ENCODE assay signal across 8 mouse cellular contexts in genomic region chr4:124850933-124851658, GRCm38 (mm10). TPM values are rescaled to one million over a fixed set of nuclear protein-coding genes. Genes with fewer than 3 reads are reported as not detected.
DNase-seq lines count a peak whose midpoint lies in the region; ATAC-seq and TF ChIP-seq lines count a peak whose summit lies in the region.

1110065P20Rik (minus strand) TSS chr4:124851196.

- TF ChIP-seq POLR2A in testis, adult 2 months (IDR thresholded peaks at IDR 0.05; ENCODE audit: control insufficient read depth, low read depth, low read length): peak; percentile 55

- H3K27me3 ChIP-seq in forebrain, embryonic 14.5 days (replicated peaks; ENCODE audit: control insufficient read depth, insufficient read depth, low read length): no peaks in the 10 kb centered on the region
- H3K27me3 ChIP-seq in liver, postnatal 0 days (ENCODE audit: insufficient read depth, low read length): no peaks in the 10 kb centered on the region
- H3K27me3 ChIP-seq in neural tube, embryonic 12.5 days (replicated peaks): no peaks in the 10 kb centered on the region
- H3K27me3 ChIP-seq in testis, adult 2 months (ENCODE audit: control insufficient read depth, insufficient read depth, low read length): no peaks in the 10 kb centered on the region

- H3K27ac ChIP-seq in forebrain, embryonic 14.5 days (ENCODE audit: low read depth, low read length): peak within 1 kb of the TSS; percentile 93
- peak within 1 kb of the TSS; percentile 96 for H3K27ac ChIP-seq in liver, postnatal 0 days (ENCODE audit: low read depth)
- H3K27ac ChIP-seq in neural tube, embryonic 12.5 days: peak within 1 kb of the TSS; percentile 95
- H3K27ac ChIP-seq in testis, adult 2 months (ENCODE audit: control insufficient read depth, insufficient read depth, low read depth, low read length): peak within 1 kb of the TSS; percentile 93

- intact Hi-C loops in heart, postnatal 10 days (cut with DNase I): no loop called here

- peak within 1 kb of the TSS; percentile 85 for H3K9ac ChIP-seq in forebrain, embryonic 14.5 days (ENCODE audit: low read length)
- peak within 1 kb of the TSS; percentile 94 for H3K9ac ChIP-seq in liver, postnatal 0 days (replicated peaks)
- H3K9ac ChIP-seq in neural tube, embryonic 12.5 days: peak within 1 kb of the TSS; percentile 95

- peak within 1 kb of the TSS; percentile 99 for H3K4me3 ChIP-seq in forebrain, embryonic 14.5 days (ENCODE audit: low read depth, low read length)
- peak within 1 kb of the TSS; percentile 99 for H3K4me3 ChIP-seq in liver, postnatal 0 days (ENCODE audit: low read depth, low read length)
- H3K4me3 ChIP-seq in neural tube, embryonic 12.5 days: peak within 1 kb of the TSS; percentile 100
- peak within 1 kb of the TSS; percentile 99 for H3K4me3 ChIP-seq in testis, adult 2 months (ENCODE audit: control insufficient read depth, low read depth, low read length)

- peak within 1 kb of the TSS; percentile 61 for H3K4me2 ChIP-seq in forebrain, embryonic 14.5 days (ENCODE audit: low read length)
- peak within 1 kb of the TSS; percentile 83 for H3K4me2 ChIP-seq in liver, postnatal 0 days (ENCODE audit: low read depth, low read length)
- peak within 1 kb of the TSS; percentile 71 for H3K4me2 ChIP-seq in neural tube, embryonic 12.5 days (replicated peaks)

- WGBS in forebrain, embryonic 14.5 days: under 1% methylated on average over 69 of the region's 75 CpGs
- under 1% methylated on average over 66 of the region's 75 CpGs for WGBS in liver, postnatal 0 days (ENCODE audit: insufficient replicate concordance)
- WGBS in neural tube, embryonic 12.5 days: under 1% methylated on average over 75 of the region's 75 CpGs

- no peaks in the 10 kb centered on the region for H3K9me3 ChIP-seq in forebrain, embryonic 14.5 days (replicated peaks; ENCODE audit: control insufficient read depth, low read length)
- H3K9me3 ChIP-seq in liver, postnatal 0 days (ENCODE audit: low read length): no peaks in the 10 kb centered on the region
- H3K9me3 ChIP-seq in neural tube, embryonic 12.5 days: no peaks in the 10 kb centered on the region

- H3K36me3 ChIP-seq in forebrain, embryonic 14.5 days (ENCODE audit: control insufficient read depth, insufficient read depth, low read length): peaks cover 32% of the 10 kb centered on the region
- H3K36me3 ChIP-seq in liver, postnatal 0 days (replicated peaks; ENCODE audit: insufficient read depth, low read length): peaks cover 22% of the 10 kb centered on the region
- H3K36me3 ChIP-seq in neural tube, embryonic 12.5 days: peaks cover 25% of the 10 kb centered on the region
- H3K36me3 ChIP-seq in testis, adult 2 months (ENCODE audit: control insufficient read depth, insufficient read depth, low read length): peaks cover 2% of the 10 kb centered on the region

- DNase-seq in ES-CJ7 (ENCODE audit: low read depth, low spot score): peak; percentile 60
- DNase-seq in forebrain, embryonic 14.5 days (ENCODE audit: low spot score): peak; percentile 52
- DNase-seq in heart, postnatal 10 days: peak; percentile 80 to 82
- peak; percentile 79 to 87 for DNase-seq in kidney, postnatal 4 days
- DNase-seq in liver, postnatal 0 days: peak; percentile 84

- peak; percentile 26 for ATAC-seq in cerebellum, adult (ENCODE audit: insufficient number of reproducible peaks, low FRiP score, low TSS enrichment)
- peak; percentile 38 for ATAC-seq in forebrain, embryonic 14.5 days
- ATAC-seq in liver, postnatal 0 days: peak; percentile 65
- peak; percentile 23; the same call in 1 of the 2 replicates for ATAC-seq in neural tube, embryonic 12.5 days (ENCODE audit: low FRiP score, low read depth)

- TF ChIP-seq EP300 in liver, postnatal 0 days (IDR thresholded peaks at IDR 0.05; ENCODE audit: low read depth): no peak

- peaks cover 13% of the 10 kb centered on the region for H3K4me1 ChIP-seq in forebrain, embryonic 14.5 days (ENCODE audit: control insufficient read depth, insufficient read depth, low read length)
- H3K4me1 ChIP-seq in liver, postnatal 0 days (ENCODE audit: insufficient read depth): peaks cover 14% of the 10 kb centered on the region
- peaks cover 29% of the 10 kb centered on the region for H3K4me1 ChIP-seq in neural tube, embryonic 12.5 days
- H3K4me1 ChIP-seq in testis, adult 2 months (ENCODE audit: control insufficient read depth, insufficient read depth, low read length): peaks cover 15% of the 10 kb centered on the region

- no peak for TF ChIP-seq CTCF in liver, postnatal 0 days (IDR thresholded peaks at IDR 0.05; ENCODE audit: low read depth)
- TF ChIP-seq CTCF in testis, adult 2 months (IDR thresholded peaks at IDR 0.05; ENCODE audit: control insufficient read depth, insufficient read depth, insufficient replicate concordance, low read depth, low read length): no peak; the same call in 1 of the 2 replicates

RNA-seq across cellular contexts. Expression of gene 1110065P20Rik, which starts in this region (rescaled TPM):
- 78.0 and 90.7 TPM in 2 replicates for polyA plus RNA-seq in forebrain, embryonic 14.5 days (2014; fragmentation: Nextera tagmentation; extraction: Ambion mirVana)
- 10 to 100 TPM; 28.7 to 33.5 TPM for total RNA-seq in heart, postnatal 10 days (2021)
- 19.1 and 23.8 TPM in 2 replicates for polyA plus RNA-seq in liver, postnatal 0 days (2015; fragmentation: Nextera tagmentation; extraction: Ambion mirVana)
- 71.6 and 77.6 TPM in 2 replicates for polyA plus RNA-seq in neural tube, embryonic 12.5 days (2016; fragmentation: Nextera tagmentation; extraction: Ambion mirVana)
- 195 and 219 TPM in 2 replicates for polyA plus RNA-seq in testis, adult 2 months (2012; rRNA removed)

Comparison
In these comparisons a context has a peak if more than half of its experiments do, and no peak if none do; other contexts are left out.
1. Peak in every context shown above with its lines: DNase-seq, ATAC-seq, H3K4me3 ChIP-seq and H3K27ac ChIP-seq.